Mouse (Mus musculus): Measurements from ENCODE around the gene Brinp2.

Brinp2 gene

GRCm38 (mm10) chr1:158356051-158356461, at the start of gene Brinp2:
Gene Brinp2 (minus strand): TSS chr1:158356326.
- no peak for TF ChIP-seq GATA4 (IDR thresholded peaks at IDR 0.05; ENCODE audit: insufficient replicate concordance, low read length)

- no peak for TF ChIP-seq GATA4 (IDR thresholded peaks at IDR 0.05; ENCODE audit: insufficient replicate concordance, low read length)
These were observed 44.8 kb upstream of the Brinp2 start for GRCm38 (mm10) chr1:158400898-158401297.

- no peak for TF ChIP-seq GATA4 (IDR thresholded peaks at IDR 0.05; ENCODE audit: insufficient replicate concordance, low read length)
These were observed 40.9 kb upstream of the Brinp2 start for GRCm38 (mm10) chr1:158397058-158397457.

GRCm38 (mm10) chr1:158390693-158391092, 34.6 kb upstream of the Brinp2 start:
- no peak for TF ChIP-seq GATA4 (IDR thresholded peaks at IDR 0.05; ENCODE audit: insufficient replicate concordance, low read length)

GRCm38 (mm10) chr1:158388995-158389394, 32.9 kb upstream of the Brinp2 start:
- no peak for TF ChIP-seq GATA4 (IDR thresholded peaks at IDR 0.05; ENCODE audit: insufficient replicate concordance, low read length)

GRCm38 (mm10) chr1:158386781-158387180, 30.7 kb upstream of the Brinp2 start:
- TF ChIP-seq GATA4 (IDR thresholded peaks at IDR 0.05; ENCODE audit: insufficient replicate concordance, low read length) = no peak

GRCm38 (mm10) chr1:158385311-158385710, 29.2 kb upstream of the Brinp2 start:
- TF ChIP-seq GATA4 (IDR thresholded peaks at IDR 0.05; ENCODE audit: insufficient replicate concordance, low read length) = no peak

- no peak for TF ChIP-seq GATA4 (IDR thresholded peaks at IDR 0.05; ENCODE audit: insufficient replicate concordance, low read length)
These were observed 27.1 kb upstream of the Brinp2 start for GRCm38 (mm10) chr1:158383210-158383609.

GRCm38 (mm10) chr1:158382277-158382676, 26.2 kb upstream of the Brinp2 start:
- TF ChIP-seq GATA4 (IDR thresholded peaks at IDR 0.05; ENCODE audit: insufficient replicate concordance, low read length) = no peak

- TF ChIP-seq GATA4 (IDR thresholded peaks at IDR 0.05; ENCODE audit: insufficient replicate concordance, low read length) = no peak
These were observed 8.3 kb upstream of the Brinp2 start for GRCm38 (mm10) chr1:158364461-158364860.

- no peak for TF ChIP-seq GATA4 (IDR thresholded peaks at IDR 0.05; ENCODE audit: insufficient replicate concordance, low read length)
These were observed 6.4 kb upstream of the Brinp2 start for GRCm38 (mm10) chr1:158362292-158363101.

GRCm38 (mm10) chr1:158361964-158362291, 5.8 kb upstream of the Brinp2 start, which contains the start of gene Astn1:
Gene Astn1 (plus strand): TSS chr1:158362273.
- no peak for TF ChIP-seq GATA4 (IDR thresholded peaks at IDR 0.05; ENCODE audit: insufficient replicate concordance, low read length)

GRCm38 (mm10) chr1:158355177-158356050, 712 bp downstream of the Brinp2 start:
- TF ChIP-seq GATA4 (IDR thresholded peaks at IDR 0.05; ENCODE audit: insufficient replicate concordance, low read length) = no peak

- no peak for TF ChIP-seq GATA4 (IDR thresholded peaks at IDR 0.05; ENCODE audit: insufficient replicate concordance, low read length)
These were observed 2.3 kb downstream of the Brinp2 start for GRCm38 (mm10) chr1:158353656-158354371.

- TF ChIP-seq GATA4 (IDR thresholded peaks at IDR 0.05; ENCODE audit: insufficient replicate concordance, low read length) = no peak
These were observed 12.8 kb downstream of the Brinp2 start for GRCm38 (mm10) chr1:158343243-158343714.

Data from liver, adult (tissue).